In genomic region chr4:155343415-155344298, GRCm38 (mm10) we compare ENCODE assay signal across 12 mouse cellular contexts. TPM values are rescaled to one million over a fixed set of nuclear protein-coding genes. Genes with fewer than 3 reads are reported as not detected.
DNase-seq lines count a peak whose midpoint lies in the region; ATAC-seq lines count a peak whose summit lies in the region.
"Had no signal": no experiment of that assay in that cellular context is flagged by ENCODE, and none has a peak within 500 bp of the region (broad histone marks: within the 10 kb centered on the region; RNA-seq: fewer than 3 reads in every experiment).

No protein-coding gene starts in this region.

- H3K27ac ChIP-seq in forebrain, embryonic 15.5 days (replicated peaks), result peak overlapping the region; percentile 94
- H3K27ac ChIP-seq in midbrain, embryonic 12.5 days (replicated peaks), result 0 out of 2 replicates have a peak overlapping the region, but pooled peaks have one; percentile 8

- H3K4me2 ChIP-seq in forebrain, embryonic 15.5 days (replicated peaks), result peak overlapping the region; percentile 72
- peak overlapping the region; percentile 89 for H3K4me2 ChIP-seq in midbrain, embryonic 12.5 days (replicated peaks)

- H3K9ac ChIP-seq in forebrain, embryonic 15.5 days (replicated peaks), result peak overlapping the region; percentile 86
- peak overlapping the region; percentile 81 for H3K9ac ChIP-seq in midbrain, embryonic 12.5 days (replicated peaks)
- H3K9ac ChIP-seq: liver, postnatal 0 days had no signal

- H3K36me3 ChIP-seq in forebrain, embryonic 15.5 days, result no peaks in the 10 kb centered on the region
- H3K36me3 ChIP-seq in midbrain, embryonic 12.5 days, result no peaks in the 10 kb centered on the region

- no peaks in the 10 kb centered on the region for H3K27me3 ChIP-seq in forebrain, embryonic 15.5 days
- H3K27me3 ChIP-seq in midbrain, embryonic 12.5 days, result peaks cover 10% of the 10 kb centered on the region

- ATAC-seq in cerebellum, adult (ENCODE audit: insufficient number of reproducible peaks, low FRiP score, low TSS enrichment), result no peak
- ATAC-seq in forebrain, embryonic 15.5 days (replicated peaks), result no peak
- ATAC-seq in midbrain, embryonic 12.5 days (ENCODE audit: low FRiP score, low read depth), result no peak
- ATAC-seq: liver, postnatal 0 days had no signal

- DNase-seq in cerebellum, adult 11 months, result peak; percentile 45
- DNase-seq in cerebellum, adult 18-20 months, result peak; percentile 50 to 69
- DNase-seq in testis, postnatal 10 days (ENCODE audit: low spot score), result no peak
- DNase-seq in adrenal gland, postnatal 10 days, result no peak
- DNase-seq in natural killer cell, adult 2 months (ENCODE audit: low spot score in 2 of 2), result no peak
- DNase-seq: adrenal gland, adult 8-10 months; gastrocnemius, postnatal 36 days; heart, postnatal 36 days; liver, postnatal 0 days had no signal

- peaks cover 26% of the 10 kb centered on the region for H3K4me1 ChIP-seq in forebrain, embryonic 15.5 days
- peaks cover 19% of the 10 kb centered on the region for H3K4me1 ChIP-seq in midbrain, embryonic 12.5 days

- H3K4me3 ChIP-seq in forebrain, embryonic 15.5 days, result peak overlapping the region; percentile 64
- peak overlapping the region; percentile 58 for H3K4me3 ChIP-seq in midbrain, embryonic 12.5 days

- H3K9me3 ChIP-seq in forebrain, embryonic 15.5 days, result no peaks in the 10 kb centered on the region
- no peaks in the 10 kb centered on the region for H3K9me3 ChIP-seq in midbrain, embryonic 12.5 days

- 79% methylated on average over 14 of the region's 14 CpGs for whole genome bisulfite sequencing in forebrain, embryonic 15.5 days
- 84% methylated on average over 14 of the region's 14 CpGs for WGBS in midbrain, embryonic 12.5 days

RNA-seq across cellular contexts. Expression of gene Prkcz, which starts 17.5 kb away (rescaled TPM):
- 62.2 and 69.1 TPM in 2 replicates for polyA plus RNA-seq in forebrain, embryonic 15.5 days (2015; fragmentation: Nextera tagmentation; extraction: Ambion mirVana)
- polyA plus RNA-seq in midbrain, embryonic 12.5 days (2016; fragmentation: Nextera tagmentation; extraction: Ambion mirVana), result 30.9 and 32.6 TPM in 2 replicates
- total RNA-seq in adrenal gland, postnatal 10 days (2021), result 1 to 10 TPM; 5.3 to 6.9 TPM

RNA-seq across cellular contexts. Expression of gene Gabrd, which starts 54.3 kb away (rescaled TPM):
- polyA plus RNA-seq in forebrain, embryonic 15.5 days (2015; fragmentation: Nextera tagmentation; extraction: Ambion mirVana), result 1.8 and 2.6 TPM in 2 replicates
- 0.27 TPM in 1 of 2 replicates, not detected in the other for polyA plus RNA-seq in midbrain, embryonic 12.5 days (2016; fragmentation: Nextera tagmentation; extraction: Ambion mirVana)
- total RNA-seq in adrenal gland, postnatal 10 days (2021), result under 1 TPM; 0.21 to 0.45 TPM
- total RNA-seq: heart, postnatal 36 days had no signal

Comparison
In these comparisons a context has a peak if more than half of its experiments do, and no peak if none do; other contexts are left out.
1. DNase-seq: peak in cerebellum, adult 11 months (single experiment) and cerebellum, adult 18-20 months (2 of 2); none in testis, postnatal 10 days (single experiment), adrenal gland, postnatal 10 days (single experiment) and natural killer cell, adult 2 months (0 of 2).